Mouse (Mus musculus) embryonic facial prominence, embryonic 14.5 days (tissue): Measurements from ENCODE around the gene Setd1a. TPM values are rescaled to one million over a fixed set of nuclear protein-coding genes. Genes with fewer than 3 reads are reported as not detected.

Source experiments
- ATAC-seq: fragments of 200-750 bp; cut with Nextera tagmentation; 2 replicates; pipeline ENCODE4 v1.8.0; 2017; ENCODE audit warnings: low read depth, moderate number of reproducible peaks, moderate TSS enrichment
- DNase-seq: peaks from one replicate; pipeline ENCODE4 v3.0.0-alpha.2; 2015; ENCODE audit warnings: low spot score
- H3K27ac ChIP-seq: fragments of 300-500 bp; sonication (generic); replicated peaks from 2 replicates; pipeline ENCODE4 v1.5.1; 2014; ENCODE audit warnings: low read depth, mild to moderate bottlenecking, low read length, moderate library complexity
- H3K27me3 ChIP-seq: fragments of 300-500 bp; sonication (generic); replicated peaks from 2 replicates; pipeline ENCODE4 v1.6.1; 2014; ENCODE audit warnings: low read length; ENCODE audit not compliant: control insufficient read depth, insufficient read depth
- H3K36me3 ChIP-seq: fragments of 300-500 bp; sonication (generic); 2 replicates; pipeline ENCODE4 v1.6.1; 2014; ENCODE audit warnings: low read length, mixed read lengths; ENCODE audit not compliant: control insufficient read depth, insufficient read depth
- H3K4me1 ChIP-seq: fragments of 300-500 bp; sonication (generic); 2 replicates; pipeline ENCODE4 v1.6.1; 2014; ENCODE audit warnings: antibody characterized with exemption, low read length; ENCODE audit not compliant: control insufficient read depth, insufficient read depth
- H3K4me2 ChIP-seq: fragments of 300-500 bp; sonication (generic); 2 replicates; pipeline ENCODE4 v1.6.1; 2014; ENCODE audit warnings: low read depth, mild to moderate bottlenecking, low read length, moderate library complexity, mixed read lengths
- H3K4me3 ChIP-seq: fragments of 300-500 bp; sonication (generic); 2 replicates; pipeline ENCODE4 v1.5.1; 2014; ENCODE audit warnings: low read depth, mild to moderate bottlenecking, low read length
- H3K9ac ChIP-seq: fragments of 300-500 bp; sonication (generic); 2 replicates; pipeline ENCODE4 v1.6.1; 2014; ENCODE audit warnings: low read depth, mild to moderate bottlenecking, low read length, moderate library complexity, mixed read lengths
- H3K9me3 ChIP-seq: fragments of 300-500 bp; sonication (generic); 2 replicates; pipeline ENCODE4 v1.6.1; 2016; ENCODE audit warnings: low read length; ENCODE audit not compliant: control insufficient read depth
- WGBS: fragments of 180-500 bp; shearing (Covaris S2); extraction: QIAGEN DNeasy Blood & Tissue Kit; methylation state at CpG from one replicate; pipeline ENCODE4 v1.1.7; 2014; 5-methylcytosine and 5-hydroxymethylcytosine counted together
- polyA plus RNA-seq: library from polyadenylated mRNA; unstranded; fragments of >200 nt; fragmentation: Nextera tagmentation; extraction: Ambion mirVana; gene quantifications from 2 replicates; pipeline ENCODE4 v1.2.1, GENCODE M21; 2014

Gene Setd1a
- polyA plus RNA-seq, 1 experiment from 2014 or later: 24.1 TPM

GRCm38 (mm10) chr7:127746494-127747491, 29.7 kb upstream of the Setd1a start:
- peaks cover 12% of the 10 kb centered on the region; the same call in 1 of the 2 replicates for H3K4me1 ChIP-seq
- peaks cover 40% of the 10 kb centered on the region for H3K36me3 ChIP-seq
- WGBS: under 1% methylated on average over 22 of the region's 62 CpGs
- DNase-seq: peak; percentile 46
- no peaks in the 10 kb centered on the region for H3K27me3 ChIP-seq
- peak overlapping the region; percentile 75 for H3K27ac ChIP-seq
- H3K4me3 ChIP-seq: peak overlapping the region; percentile 93
- peak overlapping the region; percentile 74 for H3K4me2 ChIP-seq
- H3K9me3 ChIP-seq: no peaks in the 10 kb centered on the region
- 0 out of 2 replicates have a peak, but pooled peaks have one; percentile 0 for ATAC-seq
- peak overlapping the region; percentile 88 for H3K9ac ChIP-seq

GRCm38 (mm10) chr7:127747559-127748234, 28.8 kb upstream of the Setd1a start:
- peak overlapping the region; percentile 93 for H3K4me3 ChIP-seq
- H3K9me3 ChIP-seq: no peaks in the 10 kb centered on the region
- no peaks in the 10 kb centered on the region for H3K27me3 ChIP-seq
- peaks cover 49% of the 10 kb centered on the region for H3K36me3 ChIP-seq
- 29% methylated on average over 6 of the region's 6 CpGs for WGBS
- H3K27ac ChIP-seq: peak overlapping the region; percentile 75
- peaks cover 12% of the 10 kb centered on the region; the same call in 1 of the 2 replicates for H3K4me1 ChIP-seq
- peak overlapping the region; percentile 88 for H3K9ac ChIP-seq
- ATAC-seq: no peak
- peak overlapping the region; percentile 74 for H3K4me2 ChIP-seq
- DNase-seq: no peak

GRCm38 (mm10) chr7:127748235-127748560, 28.3 kb upstream of the Setd1a start:
- peak overlapping the region; percentile 93 for H3K4me3 ChIP-seq
- 93% methylated on average over 27 of the region's 28 CpGs for WGBS

DNA sequence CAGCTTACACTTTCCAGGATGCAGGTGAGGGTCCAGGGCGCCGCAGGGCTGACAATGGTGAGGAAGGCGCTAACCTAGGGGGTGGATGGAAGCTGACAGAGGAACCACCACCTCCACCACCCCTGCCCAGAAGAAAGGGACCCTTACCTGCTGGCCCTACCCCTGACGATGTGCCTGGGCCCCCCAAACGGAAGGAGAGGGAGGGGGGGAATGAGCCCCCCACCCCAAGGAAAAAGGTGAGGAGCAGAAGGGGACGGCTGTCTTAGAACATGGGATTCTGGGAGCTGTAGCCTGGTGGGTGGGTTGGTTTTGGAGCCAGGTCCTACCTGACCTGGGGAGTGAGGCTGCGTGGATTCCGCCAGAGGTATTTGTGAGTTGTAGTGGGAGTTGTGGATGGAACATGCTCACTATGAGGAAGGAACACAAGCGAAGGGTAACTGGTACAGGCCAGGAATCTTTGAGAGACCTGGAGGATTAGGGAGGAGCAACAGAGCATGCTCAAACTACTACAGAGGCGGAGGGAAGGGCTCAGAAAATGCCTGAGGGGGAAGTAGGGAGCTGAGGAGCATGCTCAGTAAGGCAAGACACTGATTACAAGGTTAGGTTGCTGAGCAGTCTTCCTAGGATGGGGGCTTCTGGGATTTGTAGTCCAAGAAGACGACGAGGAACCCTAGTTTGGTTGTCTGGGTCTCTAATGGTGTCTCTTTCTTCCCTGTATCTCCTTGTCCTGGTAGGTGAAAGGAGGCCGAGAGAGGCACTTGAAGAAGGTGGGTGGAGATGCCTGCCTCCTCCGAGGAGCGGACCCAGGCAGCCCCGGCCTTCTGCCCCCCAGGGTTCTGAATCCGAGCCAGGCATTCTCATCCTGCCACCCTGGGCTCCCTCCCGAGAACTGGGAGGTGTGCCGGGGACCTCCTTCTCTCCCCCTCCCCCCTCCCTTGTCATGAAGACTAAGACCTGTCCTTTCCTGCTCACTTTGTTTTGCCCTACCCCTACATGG, 26.0 kb upstream of the Setd1a start:
- DNase-seq: peak; percentile 79
- ATAC-seq: no peak
- Histone ChIP-seq H3K4me2 (no peak overlapping the region), H3K9ac (no peak overlapping the region), H3K9me3 (no peaks in the 10 kb centered on the region), H3K27ac (no peak overlapping the region), H3K4me1 (peaks cover 8% of the 10 kb centered on the region; the same call in 1 of the 2 replicates), H3K4me3 (no peak overlapping the region), H3K27me3 (no peaks in the 10 kb centered on the region), H3K36me3 (peaks cover 75% of the 10 kb centered on the region)
- WGBS: 78% methylated on average over 19 of the region's 19 CpGs

More at GRCm38 (mm10) chr7:127748235-127748560, 28.3 kb upstream of the Setd1a start:
- no peak overlapping the region for H3K9ac ChIP-seq
- no peaks in the 10 kb centered on the region for H3K9me3 ChIP-seq
- H3K27me3 ChIP-seq: no peaks in the 10 kb centered on the region
- peak overlapping the region; percentile 74 for H3K4me2 ChIP-seq
- H3K36me3 ChIP-seq: peaks cover 54% of the 10 kb centered on the region
- DNase-seq: no peak
- ATAC-seq: no peak
- peaks cover 12% of the 10 kb centered on the region; the same call in 1 of the 2 replicates for H3K4me1 ChIP-seq
- H3K27ac ChIP-seq: no peak overlapping the region

GRCm38 (mm10) chr7:127751619-127752018, 24.9 kb upstream of the Setd1a start:
- 91% methylated on average over 5 of the region's 5 CpGs for WGBS
- 0 out of 2 replicates have a peak overlapping the region, but pooled peaks have one; percentile 19 for H3K9ac ChIP-seq
- no peak overlapping the region for H3K27ac ChIP-seq
- H3K9me3 ChIP-seq: no peaks in the 10 kb centered on the region
- no peaks in the 10 kb centered on the region for H3K27me3 ChIP-seq
- H3K4me3 ChIP-seq: no peak overlapping the region
- no peak overlapping the region for H3K4me2 ChIP-seq
- H3K36me3 ChIP-seq: peaks cover 86% of the 10 kb centered on the region
- ATAC-seq (no peak), DNase-seq (no peak)
- peaks cover 8% of the 10 kb centered on the region; the same call in 1 of the 2 replicates for H3K4me1 ChIP-seq

- 0 out of 2 replicates have a peak overlapping the region, but pooled peaks have one; percentile 19 for H3K9ac ChIP-seq
- WGBS: 95% methylated on average over 27 of the region's 27 CpGs
Observed at GRCm38 (mm10) chr7:127752069-127752468, 24.4 kb upstream of the Setd1a start.

DNA sequence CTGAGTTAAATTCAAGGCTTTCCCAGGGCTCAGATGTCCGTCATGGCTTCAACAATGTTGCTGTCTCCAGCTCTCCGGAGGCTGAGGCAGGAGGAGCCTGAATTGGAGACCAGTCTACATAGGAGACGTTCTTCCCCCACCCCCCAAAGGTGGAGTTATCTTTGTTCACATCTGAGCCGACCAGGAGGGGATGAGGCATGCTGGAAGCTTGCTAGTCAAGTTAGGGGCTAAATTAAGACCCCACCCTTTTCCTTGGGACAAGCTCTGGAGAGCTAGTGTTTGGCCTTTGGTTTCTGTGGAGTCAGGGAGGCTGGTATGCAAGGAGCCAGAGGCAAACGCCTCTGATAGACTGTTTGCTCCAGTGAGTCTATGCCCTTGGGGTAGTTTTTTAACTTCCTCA, 23.3 kb upstream of the Setd1a start:
- 60% methylated on average over 5 of the region's 5 CpGs for WGBS
- H3K27me3 ChIP-seq: no peaks in the 10 kb centered on the region
- H3K36me3 ChIP-seq: peaks cover 98% of the 10 kb centered on the region
- no peak overlapping the region for H3K4me2 ChIP-seq
- no peak overlapping the region for H3K27ac ChIP-seq
- no peak overlapping the region for H3K9ac ChIP-seq
- no peaks in the 10 kb centered on the region for H3K9me3 ChIP-seq
- no peak overlapping the region for H3K4me3 ChIP-seq
- H3K4me1 ChIP-seq: no peaks in the 10 kb centered on the region
- no peak for DNase-seq
- no peak for ATAC-seq

More at GRCm38 (mm10) chr7:127752069-127752468, 24.4 kb upstream of the Setd1a start:
- Histone ChIP-seq H3K27me3 (no peaks in the 10 kb centered on the region), H3K27ac (no peak overlapping the region), H3K4me3 (no peak overlapping the region), H3K4me1 (peaks cover 8% of the 10 kb centered on the region; the same call in 1 of the 2 replicates), H3K4me2 (no peak overlapping the region), H3K9me3 (no peaks in the 10 kb centered on the region), H3K36me3 (peaks cover 90% of the 10 kb centered on the region)
- ATAC-seq (no peak), DNase-seq (no peak)
